Mouse (Mus musculus): Measurements from ENCODE around the gene Tepp.

- TF ChIP-seq CTCF (IDR thresholded peaks at IDR 0.05; ENCODE audit: low read depth) (peak; percentile 5; the same call in 1 of the 2 replicates), EP300 (IDR thresholded peaks at IDR 0.05; ENCODE audit: low read depth) (no peak)
Measured at GRCm38 (mm10) chr8:95352151-95352870, 41.9 kb downstream of the Tepp start, which contains the start of gene Mmp15.

All from heart, postnatal 0 days (tissue).